Mouse (Mus musculus): ENCODE results near the gene Fmnl1. TPM values are rescaled to one million over a fixed set of nuclear protein-coding genes. Genes with fewer than 3 reads are reported as not detected.

Fmnl1 gene
- polyA plus RNA-seq, 1 experiment from 2014 or later = 2.3 TPM

DNA sequence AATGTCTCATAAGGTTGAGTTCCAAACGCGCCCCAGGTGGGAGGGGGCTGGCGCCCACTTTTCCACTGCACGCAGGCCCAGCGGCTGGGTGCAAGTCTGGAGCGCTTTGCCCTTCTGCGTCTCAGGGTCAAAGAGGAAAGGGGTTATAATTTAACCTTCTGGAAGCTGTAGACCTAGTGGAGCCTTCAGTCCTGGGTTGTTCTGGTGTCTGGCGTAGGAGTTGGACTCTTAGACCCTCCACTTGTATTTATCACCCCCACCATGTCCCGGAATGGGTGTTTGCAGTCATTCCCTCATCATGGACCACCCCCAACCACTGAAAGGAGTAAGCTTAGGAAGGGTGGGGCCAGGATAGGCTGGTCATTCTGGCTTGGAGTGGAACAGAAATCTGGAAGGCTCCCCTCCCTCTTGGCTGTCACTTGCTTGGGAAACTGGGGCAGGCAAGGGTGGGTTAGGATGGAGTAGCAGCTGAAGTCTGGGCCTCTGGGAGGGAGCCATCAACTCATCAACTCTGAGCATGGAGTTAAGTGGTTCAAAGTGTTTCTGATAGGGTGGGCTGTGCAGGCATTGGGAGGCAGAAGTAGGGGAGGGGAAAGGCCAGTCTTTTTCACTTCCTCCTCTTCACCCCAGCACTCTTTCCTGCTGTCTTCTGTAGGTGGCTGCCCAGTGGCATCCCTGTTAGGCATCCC is 940 bp downstream of the Fmnl1 start:
- no peaks in the 10 kb centered on the region for H3K9me3 ChIP-seq (ENCODE audit: control insufficient read depth, low read length)
- peaks cover 24% of the 10 kb centered on the region for H3K27me3 ChIP-seq (replicated peaks; ENCODE audit: control insufficient read depth, insufficient read depth, low read length)
- no peak overlapping the region for H3K9ac ChIP-seq (ENCODE audit: low read depth, low read length)
- H3K4me1 ChIP-seq (ENCODE audit: control insufficient read depth, insufficient read depth, low read length) = 0 out of 2 replicates have a peak, but pooled peaks cover 2% of the 10 kb centered on the region
- H3K4me3 ChIP-seq (ENCODE audit: low read length) = peak overlapping the region; percentile 64; the same call in 1 of the 2 replicates
- 0 out of 2 replicates have a peak, but pooled peaks have one; percentile 21 for ATAC-seq
- H3K36me3 ChIP-seq (ENCODE audit: control insufficient read depth, insufficient read depth, low read length) = no peaks in the 10 kb centered on the region
- 47% methylated on average over 9 of the region's 9 CpGs for WGBS
- H3K4me2 ChIP-seq (ENCODE audit: low read depth, low read length) = peak overlapping the region; percentile 99; the same call in 1 of the 2 replicates
- no peak overlapping the region; the same call in 1 of the 2 replicates for H3K27ac ChIP-seq (ENCODE audit: low read length)

DNA sequence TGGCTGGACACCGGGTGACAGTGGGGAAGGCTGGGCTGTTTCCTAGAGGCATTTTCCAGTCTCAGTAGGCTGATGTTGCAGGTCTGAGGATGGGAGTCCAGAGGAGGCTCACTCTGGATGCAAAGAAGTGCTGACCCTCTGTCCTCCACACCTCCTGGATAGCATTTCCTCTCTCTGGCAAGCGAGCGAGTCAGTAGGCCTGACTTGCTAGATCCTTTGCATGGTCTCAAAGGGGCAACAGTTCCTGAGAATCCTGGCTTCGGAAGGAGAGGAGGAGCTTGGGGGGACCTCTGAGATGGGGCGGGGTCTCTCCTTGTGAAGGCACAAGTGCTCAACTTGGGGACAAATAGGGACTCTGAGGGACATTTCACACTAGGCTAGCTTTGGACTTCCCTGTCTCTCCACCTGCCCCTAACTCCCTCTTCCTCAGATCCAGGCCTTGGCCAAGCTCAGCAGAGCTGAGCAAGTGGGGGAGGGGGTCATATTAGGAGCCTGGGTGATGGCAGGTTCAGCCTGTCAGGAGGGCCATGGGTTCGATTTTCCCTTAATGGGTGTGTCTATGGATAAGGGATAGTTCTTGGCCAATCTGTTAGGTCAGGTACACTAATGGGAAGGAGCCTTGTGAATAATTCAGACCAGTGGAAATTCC is 1.6 kb downstream of the Fmnl1 start:
- no peak overlapping the region for H3K9ac ChIP-seq (ENCODE audit: low read depth, low read length)
- H3K27ac ChIP-seq (ENCODE audit: low read length) = no peak overlapping the region
- no peak overlapping the region for H3K4me3 ChIP-seq (ENCODE audit: low read length)
- no peaks in the 10 kb centered on the region for H3K9me3 ChIP-seq (ENCODE audit: control insufficient read depth, low read length)
- no peaks in the 10 kb centered on the region for H3K36me3 ChIP-seq (ENCODE audit: control insufficient read depth, insufficient read depth, low read length)
- 81% methylated on average over 6 of the region's 6 CpGs for WGBS
- peaks cover 24% of the 10 kb centered on the region for H3K27me3 ChIP-seq (replicated peaks; ENCODE audit: control insufficient read depth, insufficient read depth, low read length)
- no peak for ATAC-seq
- H3K4me1 ChIP-seq (ENCODE audit: control insufficient read depth, insufficient read depth, low read length) = 0 out of 2 replicates have a peak, but pooled peaks cover 2% of the 10 kb centered on the region
- no peak overlapping the region for H3K4me2 ChIP-seq (ENCODE audit: low read depth, low read length)

DNA sequence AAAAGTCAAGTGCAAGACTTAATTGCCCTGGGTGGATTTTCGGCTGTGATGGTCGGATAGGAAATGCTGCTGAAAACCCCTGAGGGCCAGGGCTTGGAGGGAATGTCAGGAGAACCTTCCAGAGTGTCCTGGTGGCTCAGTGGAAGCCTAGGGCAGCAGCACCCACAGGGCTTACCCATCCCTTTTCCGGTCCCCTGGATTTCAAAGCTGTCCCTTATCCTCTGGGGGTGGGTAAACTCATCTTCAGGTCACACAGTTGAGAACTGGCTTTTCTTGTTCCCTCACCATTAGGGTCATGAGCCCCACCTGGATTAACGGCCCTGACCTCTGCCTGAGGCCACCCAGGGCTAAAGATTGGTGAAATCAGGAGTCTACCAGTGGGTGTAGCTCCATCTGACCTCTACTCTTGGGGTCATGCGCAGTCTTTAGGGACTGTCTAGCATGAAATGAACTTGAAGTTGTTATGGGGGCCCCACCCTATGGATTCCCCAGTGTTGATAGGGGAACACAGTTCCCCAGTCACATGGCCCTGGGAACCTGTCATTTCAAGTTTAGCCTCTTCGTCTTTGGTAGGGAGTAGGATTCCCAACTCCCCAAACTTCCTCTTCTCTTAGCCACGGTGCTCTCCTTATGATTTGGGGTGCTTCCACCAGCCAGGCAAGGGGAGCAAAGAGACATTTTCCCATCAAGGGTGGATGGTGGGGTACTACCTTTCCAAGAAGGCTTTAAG is 2.3 kb downstream of the Fmnl1 start:
- H3K9ac ChIP-seq (ENCODE audit: low read depth, low read length) = no peak overlapping the region
- H3K4me2 ChIP-seq (ENCODE audit: low read depth, low read length) = no peak overlapping the region
- 0 out of 2 replicates have a peak, but pooled peaks cover 2% of the 10 kb centered on the region for H3K4me1 ChIP-seq (ENCODE audit: control insufficient read depth, insufficient read depth, low read length)
- ATAC-seq = no peak
- H3K36me3 ChIP-seq (ENCODE audit: control insufficient read depth, insufficient read depth, low read length) = no peaks in the 10 kb centered on the region
- H3K4me3 ChIP-seq (ENCODE audit: low read length) = no peak overlapping the region
- 76% methylated on average over 7 of the region's 7 CpGs for WGBS
- H3K27ac ChIP-seq (ENCODE audit: low read length) = no peak overlapping the region
- no peaks in the 10 kb centered on the region for H3K9me3 ChIP-seq (ENCODE audit: control insufficient read depth, low read length)
- H3K27me3 ChIP-seq (replicated peaks; ENCODE audit: control insufficient read depth, insufficient read depth, low read length) = peaks cover 24% of the 10 kb centered on the region

DNA sequence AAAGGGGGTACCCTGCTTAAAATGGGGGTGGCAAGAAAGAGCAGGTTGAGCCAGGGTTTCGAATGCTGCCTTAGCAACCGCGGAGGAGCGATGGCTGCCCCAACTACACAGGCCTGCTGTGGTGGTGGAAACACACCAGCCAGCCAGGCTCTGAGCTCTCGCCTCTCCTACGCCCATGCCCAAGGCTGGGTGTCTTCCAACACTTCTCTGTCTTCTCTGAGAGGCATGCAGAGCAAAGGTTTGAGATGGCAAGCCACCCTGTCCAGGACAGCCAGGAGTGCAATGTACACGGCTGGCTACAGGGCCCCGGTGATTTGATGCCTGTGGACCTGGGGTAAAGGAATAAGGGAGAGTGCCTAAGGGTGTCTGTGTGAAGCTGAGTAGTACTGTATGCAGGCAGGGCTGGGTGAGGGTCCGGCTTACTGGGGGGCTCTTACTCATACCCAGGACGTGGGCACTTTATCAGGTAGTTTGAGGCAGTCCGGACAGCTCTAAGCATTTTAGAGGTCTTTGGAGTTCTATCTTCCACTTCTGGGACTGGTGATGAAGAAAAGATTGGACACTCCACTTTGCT is 3.0 kb downstream of the Fmnl1 start:
- no peak overlapping the region for H3K9ac ChIP-seq (ENCODE audit: low read depth, low read length)
- 93% methylated on average over 11 of the region's 11 CpGs for WGBS

DNA sequence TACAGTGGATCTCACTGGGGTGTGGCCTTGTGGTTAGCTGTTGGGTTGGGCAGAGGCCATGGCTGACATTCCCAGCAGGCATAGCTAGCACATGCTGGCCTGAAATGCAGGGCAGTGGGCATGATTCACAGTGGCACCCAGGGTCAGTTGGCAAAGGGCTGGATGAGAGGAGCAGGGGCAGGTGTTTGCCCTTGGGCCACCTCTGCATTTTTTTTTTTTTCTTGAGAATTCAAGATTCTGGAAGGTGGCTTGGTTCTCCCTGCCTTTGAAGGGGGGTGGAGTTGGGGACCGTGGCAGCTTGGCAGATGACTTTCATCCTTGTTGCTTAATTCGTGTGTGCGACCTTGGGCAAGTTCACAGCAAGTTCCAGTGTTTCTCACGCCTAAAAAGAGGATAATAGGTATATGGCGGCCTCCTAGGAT is 3.5 kb downstream of the Fmnl1 start:
- no peak for ATAC-seq
- Histone ChIP-seq H3K27ac (ENCODE audit: low read length) (no peak overlapping the region), H3K4me1 (ENCODE audit: control insufficient read depth, insufficient read depth, low read length) (0 out of 2 replicates have a peak, but pooled peaks cover 2% of the 10 kb centered on the region), H3K27me3 (replicated peaks; ENCODE audit: control insufficient read depth, insufficient read depth, low read length) (peaks cover 24% of the 10 kb centered on the region), H3K9me3 (ENCODE audit: control insufficient read depth, low read length) (no peaks in the 10 kb centered on the region), H3K4me2 (ENCODE audit: low read depth, low read length) (no peak overlapping the region), H3K36me3 (ENCODE audit: control insufficient read depth, insufficient read depth, low read length) (no peaks in the 10 kb centered on the region), H3K4me3 (ENCODE audit: low read length) (no peak overlapping the region), H3K9ac (ENCODE audit: low read depth, low read length) (no peak overlapping the region)
- 81% methylated on average over 5 of the region's 5 CpGs for WGBS

More for the DNA sequence above, 3.0 kb downstream of the Fmnl1 start:
- Histone ChIP-seq H3K27me3 (replicated peaks; ENCODE audit: control insufficient read depth, insufficient read depth, low read length) (peaks cover 24% of the 10 kb centered on the region), H3K4me3 (ENCODE audit: low read length) (no peak overlapping the region), H3K9me3 (ENCODE audit: control insufficient read depth, low read length) (no peaks in the 10 kb centered on the region), H3K4me1 (ENCODE audit: control insufficient read depth, insufficient read depth, low read length) (0 out of 2 replicates have a peak, but pooled peaks cover 2% of the 10 kb centered on the region), H3K36me3 (ENCODE audit: control insufficient read depth, insufficient read depth, low read length) (no peaks in the 10 kb centered on the region), H3K27ac (ENCODE audit: low read length) (no peak overlapping the region), H3K4me2 (ENCODE audit: low read depth, low read length) (no peak overlapping the region)
- no peak for ATAC-seq

DNA sequence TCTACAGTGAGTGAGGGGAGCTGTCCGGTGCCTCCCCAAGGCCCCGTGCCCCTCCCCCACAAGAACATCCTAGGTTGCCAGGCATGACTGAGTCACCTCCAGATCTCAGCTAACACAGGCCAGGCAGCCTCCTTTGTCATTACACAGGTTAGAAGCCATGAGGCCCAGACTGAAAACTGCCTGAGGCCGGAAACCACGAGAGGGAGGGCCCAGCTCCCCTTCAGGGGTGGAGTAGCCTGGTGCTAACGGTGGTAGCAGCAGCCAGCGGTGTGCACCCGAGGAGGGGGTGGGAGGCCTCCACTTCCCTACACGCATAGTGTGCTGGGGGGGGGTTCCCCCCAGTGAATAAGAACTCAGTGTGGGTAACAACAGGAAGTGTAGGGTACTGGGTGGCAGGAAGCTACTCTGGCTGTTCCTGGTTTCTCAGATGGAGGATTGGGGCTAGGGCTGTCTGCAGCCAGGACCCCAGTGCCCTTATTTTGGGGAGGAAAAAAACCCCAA is 4.0 kb downstream of the Fmnl1 start:
- Histone ChIP-seq H3K27ac (ENCODE audit: low read length) (no peak overlapping the region), H3K4me1 (ENCODE audit: control insufficient read depth, insufficient read depth, low read length) (0 out of 2 replicates have a peak, but pooled peaks cover 2% of the 10 kb centered on the region), H3K4me3 (ENCODE audit: low read length) (no peak overlapping the region), H3K9me3 (ENCODE audit: control insufficient read depth, low read length) (no peaks in the 10 kb centered on the region), H3K36me3 (ENCODE audit: control insufficient read depth, insufficient read depth, low read length) (no peaks in the 10 kb centered on the region), H3K9ac (ENCODE audit: low read depth, low read length) (no peak overlapping the region), H3K27me3 (replicated peaks; ENCODE audit: control insufficient read depth, insufficient read depth, low read length) (peaks cover 20% of the 10 kb centered on the region), H3K4me2 (ENCODE audit: low read depth, low read length) (no peak overlapping the region)
- 50% methylated on average over 8 of the region's 8 CpGs for WGBS
- no peak for ATAC-seq

DNA sequence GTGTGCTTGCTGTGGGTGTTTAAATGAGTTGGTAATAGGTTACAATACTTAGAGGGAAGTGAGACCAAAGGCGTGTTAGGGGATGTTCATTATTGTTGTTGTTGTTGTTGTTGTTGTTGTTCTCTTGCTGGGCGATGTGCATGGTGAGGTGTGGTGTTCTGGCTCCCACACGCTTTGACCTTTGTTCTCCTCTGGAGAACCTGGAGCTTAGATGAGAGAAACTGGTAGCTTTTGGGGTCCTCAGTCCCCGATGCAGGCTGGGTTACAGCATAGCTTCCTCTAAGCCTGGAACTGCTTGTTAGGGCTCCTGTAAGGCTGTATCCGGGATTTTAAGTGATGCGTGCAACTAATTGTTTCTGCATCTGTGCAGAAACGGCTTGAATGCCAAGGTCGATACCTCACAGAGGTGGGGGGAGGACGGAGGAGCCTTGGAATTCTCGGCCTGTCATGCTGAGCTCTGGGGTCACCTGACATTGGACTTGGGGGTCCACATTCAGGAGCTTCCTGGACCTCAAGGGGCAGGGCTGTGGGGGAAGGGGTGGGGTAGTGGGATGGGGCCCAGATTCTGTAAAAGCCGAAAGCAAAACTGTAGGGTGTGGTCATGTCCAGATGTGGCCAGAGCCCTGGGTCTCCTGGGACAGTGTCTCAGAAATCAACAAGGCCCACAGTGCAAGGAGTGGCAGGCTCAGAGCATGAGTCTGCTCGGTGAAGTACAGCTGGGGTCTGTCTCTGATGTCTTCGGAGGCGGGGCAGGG is 5.0 kb downstream of the Fmnl1 start:
- no peak overlapping the region for H3K4me3 ChIP-seq (ENCODE audit: low read length)
- peaks cover 11% of the 10 kb centered on the region for H3K27me3 ChIP-seq (replicated peaks; ENCODE audit: control insufficient read depth, insufficient read depth, low read length)
- ATAC-seq = no peak
- H3K36me3 ChIP-seq (ENCODE audit: control insufficient read depth, insufficient read depth, low read length) = no peaks in the 10 kb centered on the region
- no peaks in the 10 kb centered on the region for H3K4me1 ChIP-seq (ENCODE audit: control insufficient read depth, insufficient read depth, low read length)
- H3K9me3 ChIP-seq (ENCODE audit: control insufficient read depth, low read length) = no peaks in the 10 kb centered on the region
- WGBS = 69% methylated on average over 14 of the region's 14 CpGs
- H3K27ac ChIP-seq (ENCODE audit: low read length) = no peak overlapping the region
- no peak overlapping the region for H3K4me2 ChIP-seq (ENCODE audit: low read depth, low read length)
- no peak overlapping the region for H3K9ac ChIP-seq (ENCODE audit: low read depth, low read length)

DNA sequence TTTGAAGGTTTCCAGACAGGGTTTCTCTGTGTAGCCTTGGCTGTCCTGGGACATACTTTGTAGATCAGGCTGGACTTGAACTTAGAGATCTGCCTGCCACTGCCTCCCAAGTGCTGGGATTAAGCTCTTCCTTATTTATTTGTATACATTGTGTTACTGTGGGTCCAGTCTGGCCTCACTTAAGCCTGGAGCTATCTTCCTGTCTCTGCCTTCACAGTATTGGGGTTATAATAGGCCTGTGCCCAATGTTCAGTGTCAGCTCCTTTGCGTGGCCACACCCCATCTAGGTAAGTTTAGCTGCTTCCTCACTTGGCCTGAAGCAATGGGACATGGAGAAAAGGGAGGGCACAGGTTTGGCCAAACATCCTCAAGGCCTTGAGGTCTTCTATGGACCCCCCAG is 5.6 kb downstream of the Fmnl1 start:
- 95% methylated on average over 1 of the region's 1 CpGs for WGBS
- Histone ChIP-seq H3K27ac (ENCODE audit: low read length) (no peak overlapping the region), H3K9me3 (ENCODE audit: control insufficient read depth, low read length) (no peaks in the 10 kb centered on the region), H3K4me2 (ENCODE audit: low read depth, low read length) (no peak overlapping the region), H3K4me3 (ENCODE audit: low read length) (no peak overlapping the region), H3K36me3 (ENCODE audit: control insufficient read depth, insufficient read depth, low read length) (no peaks in the 10 kb centered on the region), H3K9ac (ENCODE audit: low read depth, low read length) (no peak overlapping the region), H3K27me3 (replicated peaks; ENCODE audit: control insufficient read depth, insufficient read depth, low read length) (peaks cover 4% of the 10 kb centered on the region; the same call in 1 of the 2 replicates), H3K4me1 (ENCODE audit: control insufficient read depth, insufficient read depth, low read length) (no peaks in the 10 kb centered on the region)
- ATAC-seq = no peak

Data from intestine, embryonic 16.5 days (tissue).